Mouse (Mus musculus) adrenal gland, adult 10 weeks (tissue): Measurements from ENCODE around the gene Lypd9. TPM values are rescaled to one million over a fixed set of nuclear protein-coding genes. Genes with fewer than 3 reads are reported as not detected.

Experiments used
- polyA plus RNA-seq: library from polyadenylated mRNA; stranded (reverse); fragments of 350-450 nt; fragmentation: Illumina TruSeq; extraction: RNeasy Lipid Tissue Mini Kit (QIAGEN cat#74804); gene quantifications from one replicate; pipeline ENCODE4 v1.2.3, GENCODE M21; 2014; ENCODE audit warnings: low read depth, low replicate concordance

Lypd9 gene
- not detected for polyA plus RNA-seq

GRCm38 (mm10) chr11:58452759-58453158, at the start of gene Lypd9:
Lypd9 (minus strand) TSS chr11:58452923.

GRCm38 (mm10) chr11:58502472-58502871, 49.7 kb upstream of the Lypd9 start, which contains the start of gene Olfr331:
Olfr331 (minus strand) TSS chr11:58502572.

GRCm38 (mm10) chr11:58492455-58492854, 39.7 kb upstream of the Lypd9 start, which contains the start of gene Olfr332:
Olfr332 (minus strand) TSS chr11:58492555.

GRCm38 (mm10) chr11:58462170-58462569, 9.4 kb upstream of the Lypd9 start, which contains the start of gene Olfr30:
Olfr30 (minus strand) TSS chr11:58462270.

GRCm38 (mm10) chr11:58432259-58432658, 20.5 kb downstream of the Lypd9 start, which contains the start of gene Gm12253:
Gm12253 (plus strand) TSS chr11:58432559.

GRCm38 (mm10) chr11:58420815-58421214, 31.9 kb downstream of the Lypd9 start, which contains the start of gene 1810065E05Rik:
1810065E05Rik (plus strand) TSS chr11:58421111.

Other genes starting within 250 kb of the Lypd9 start
- not detected for gene 4930438A08Rik, start 178.1 kb downstream of the Lypd9 start, polyA plus RNA-seq
- 0.82 TPM for gene Zfp692, start 145.9 kb downstream of the Lypd9 start, polyA plus RNA-seq
- gene Zfp672, start 122.6 kb downstream of the Lypd9 start, polyA plus RNA-seq: 70.4 TPM
- gene Sh3bp5l, start 122.2 kb downstream of the Lypd9 start, polyA plus RNA-seq: 0.87 TPM
- gene Lypd8, start 73.9 kb downstream of the Lypd9 start, polyA plus RNA-seq: not detected
- not detected for gene 1810065E05Rik, start 31.8 kb downstream of the Lypd9 start, polyA plus RNA-seq
- not detected for gene Gm12253, start 20.4 kb downstream of the Lypd9 start, polyA plus RNA-seq
- gene Olfr30, start 9.3 kb upstream of the Lypd9 start, polyA plus RNA-seq: not detected
- gene Olfr332, start 39.6 kb upstream of the Lypd9 start, polyA plus RNA-seq: not detected
- not detected for gene Olfr331, start 49.6 kb upstream of the Lypd9 start, polyA plus RNA-seq
- gene Olfr330, start 81.9 kb upstream of the Lypd9 start, polyA plus RNA-seq: 1.5 TPM
- gene Olfr329-ps, start 93.5 kb upstream of the Lypd9 start, polyA plus RNA-seq: 3.0 TPM
- not detected for gene Olfr328, start 102.7 kb upstream of the Lypd9 start, polyA plus RNA-seq
- gene Olfr224, start 117.6 kb upstream of the Lypd9 start, polyA plus RNA-seq: not detected
- gene Olfr325, start 124.8 kb upstream of the Lypd9 start, polyA plus RNA-seq: not detected
- not detected for gene Olfr324, start 142.2 kb upstream of the Lypd9 start, polyA plus RNA-seq
- gene 2210407C18Rik, start 163.2 kb upstream of the Lypd9 start, polyA plus RNA-seq: not detected
- gene Olfr323, start 177.6 kb upstream of the Lypd9 start, polyA plus RNA-seq: not detected
- not detected for gene Trim58, start 187.5 kb upstream of the Lypd9 start, polyA plus RNA-seq
- not detected for gene Olfr322, start 205.9 kb upstream of the Lypd9 start, polyA plus RNA-seq
- not detected for gene Olfr320, start 228.2 kb upstream of the Lypd9 start, polyA plus RNA-seq
- gene Olfr319, start 246.2 kb upstream of the Lypd9 start, polyA plus RNA-seq: not detected